Comparison of ENCODE assay signal across 8 mouse cellular contexts in genomic region chr11:109330706-109331393, GRCm38 (mm10). TPM values are rescaled to one million over a fixed set of nuclear protein-coding genes. Genes with fewer than 3 reads are reported as not detected.
DNase-seq lines count a peak whose midpoint lies in the region; ATAC-seq and TF ChIP-seq lines count a peak whose summit lies in the region.

No protein-coding gene starts in this region.

- WGBS in heart, embryonic 13.5 days: 32% methylated on average over 17 of the region's 17 CpGs
- 35% methylated on average over 17 of the region's 17 CpGs for WGBS in hindbrain, embryonic 15.5 days
- WGBS in midbrain, embryonic 14.5 days: 35% methylated on average over 17 of the region's 17 CpGs

- H3K9me3 ChIP-seq in heart, embryonic 13.5 days: no peaks in the 10 kb centered on the region
- no peaks in the 10 kb centered on the region for H3K9me3 ChIP-seq in E14TG2a.4 (ENCODE audit: low read length)
- no peaks in the 10 kb centered on the region for H3K9me3 ChIP-seq in hindbrain, embryonic 15.5 days
- no peaks in the 10 kb centered on the region for H3K9me3 ChIP-seq in midbrain, embryonic 14.5 days (ENCODE audit: control insufficient read depth, low read length)

- H3K4me3 ChIP-seq in heart, embryonic 13.5 days: peak overlapping the region; percentile 49
- peak overlapping the region; percentile 20; the same call in 1 of the 2 replicates for H3K4me3 ChIP-seq in E14TG2a.4 (replicated peaks; ENCODE audit: low read length)
- H3K4me3 ChIP-seq in hindbrain, embryonic 15.5 days: no peak overlapping the region
- H3K4me3 ChIP-seq in midbrain, embryonic 14.5 days (replicated peaks; ENCODE audit: low read depth, low read length): no peak overlapping the region

- H3K4me2 ChIP-seq in heart, embryonic 13.5 days: peak overlapping the region; percentile 72
- peak overlapping the region; percentile 41 for H3K4me2 ChIP-seq in hindbrain, embryonic 15.5 days
- peak overlapping the region; percentile 44 for H3K4me2 ChIP-seq in midbrain, embryonic 14.5 days (ENCODE audit: low read length)

- peaks cover 12% of the 10 kb centered on the region for H3K4me1 ChIP-seq in heart, embryonic 13.5 days
- H3K4me1 ChIP-seq in E14TG2a.4 (replicated peaks; ENCODE audit: low read depth, low read length): peaks cover 9% of the 10 kb centered on the region
- peaks cover 17% of the 10 kb centered on the region for H3K4me1 ChIP-seq in hindbrain, embryonic 15.5 days (replicated peaks)
- H3K4me1 ChIP-seq in midbrain, embryonic 14.5 days (ENCODE audit: control insufficient read depth, insufficient read depth, low read length): peaks cover 5% of the 10 kb centered on the region; the same call in 1 of the 2 replicates

- no peak overlapping the region for H3K27ac ChIP-seq in heart, embryonic 13.5 days (replicated peaks)
- no peak overlapping the region for H3K27ac ChIP-seq in hindbrain, embryonic 15.5 days (replicated peaks)
- H3K27ac ChIP-seq in midbrain, embryonic 14.5 days (replicated peaks; ENCODE audit: low read depth, low read length): no peak overlapping the region

- TF ChIP-seq CTCF in E14TG2a.4 (conservative IDR thresholded peaks at IDR 0.05; ENCODE audit: low read length): no peak

- H3K36me3 ChIP-seq in heart, embryonic 13.5 days: no peaks in the 10 kb centered on the region
- H3K36me3 ChIP-seq in E14TG2a.4 (ENCODE audit: insufficient read depth, low read length): no peaks in the 10 kb centered on the region
- no peaks in the 10 kb centered on the region for H3K36me3 ChIP-seq in hindbrain, embryonic 15.5 days
- H3K36me3 ChIP-seq in midbrain, embryonic 14.5 days (ENCODE audit: control insufficient read depth, insufficient read depth, low read length): no peaks in the 10 kb centered on the region

- no peak for ATAC-seq in heart, embryonic 13.5 days (ENCODE audit: extremely low read depth, insufficient number of reproducible peaks, low FRiP score, low TSS enrichment)
- peak; percentile 57; the same call in 1 of the 2 replicates for ATAC-seq in hindbrain, embryonic 15.5 days (ENCODE audit: low FRiP score, low read depth)
- peak; percentile 27; the same call in 1 of the 2 replicates for ATAC-seq in midbrain, embryonic 14.5 days (ENCODE audit: low FRiP score, low TSS enrichment)

- no peaks in the 10 kb centered on the region for H3K27me3 ChIP-seq in heart, embryonic 13.5 days (replicated peaks)
- H3K27me3 ChIP-seq in E14TG2a.4 (ENCODE audit: insufficient read depth, low read length): peaks cover 18% of the 10 kb centered on the region
- no peaks in the 10 kb centered on the region for H3K27me3 ChIP-seq in hindbrain, embryonic 15.5 days
- H3K27me3 ChIP-seq in midbrain, embryonic 14.5 days (ENCODE audit: control insufficient read depth, insufficient read depth, low read length): no peaks in the 10 kb centered on the region

- intact Hi-C loops in left cerebral cortex, postnatal 14 days (cut with DNase I): loop anchor here (5.0 to 10.0 kb wide), 2 partner anchors 91 to 534 kb away; no protein-coding TSS in a partner anchor

- no peak for DNase-seq in heart, adult 11 months
- no peak for DNase-seq in midbrain, embryonic 14.5 days
- no peak for DNase-seq in left cerebral cortex, adult 11 months (ENCODE audit: low spot score)
- no peak for DNase-seq in left cerebral cortex, postnatal 14 days (ENCODE audit: low spot score in 2 of 2)
- no peak for DNase-seq in urinary bladder, adult 18-20 months (ENCODE audit: low spot score in 2 of 2)

- H3K9ac ChIP-seq in heart, embryonic 13.5 days: no peak overlapping the region
- H3K9ac ChIP-seq in hindbrain, embryonic 15.5 days: no peak overlapping the region
- H3K9ac ChIP-seq in midbrain, embryonic 14.5 days (replicated peaks; ENCODE audit: low read length): no peak overlapping the region

RNA-seq across cellular contexts. Expression of gene Gna13, which starts 31.8 kb away (rescaled TPM):
- polyA plus RNA-seq in heart, embryonic 13.5 days (2015; fragmentation: Nextera tagmentation; extraction: Ambion mirVana): 17.8 and 18.6 TPM in 2 replicates
- 19.4 and 19.9 TPM in 2 replicates for polyA plus RNA-seq in hindbrain, embryonic 15.5 days (2015; fragmentation: Nextera tagmentation; extraction: Ambion mirVana)
- 16.4 and 21.7 TPM in 2 replicates for polyA plus RNA-seq in midbrain, embryonic 14.5 days (2014; fragmentation: Nextera tagmentation; extraction: Ambion mirVana)
- 10 to 100 TPM; 41.8 to 45.6 TPM for total RNA-seq in left cerebral cortex, postnatal 14 days (2021)

RNA-seq across cellular contexts. Expression of gene Rgs9, which starts 32.9 kb away (rescaled TPM):
- 0.60 and 0.64 TPM in 2 replicates for polyA plus RNA-seq in heart, embryonic 13.5 days (2015; fragmentation: Nextera tagmentation; extraction: Ambion mirVana)
- 11.8 and 12.4 TPM in 2 replicates for polyA plus RNA-seq in hindbrain, embryonic 15.5 days (2015; fragmentation: Nextera tagmentation; extraction: Ambion mirVana)
- 9.7 and 12.4 TPM in 2 replicates for polyA plus RNA-seq in midbrain, embryonic 14.5 days (2014; fragmentation: Nextera tagmentation; extraction: Ambion mirVana)
- total RNA-seq in left cerebral cortex, postnatal 14 days (2021): 10 to 100 TPM; 17.6 to 31.9 TPM

Comparison
In these comparisons a context has a peak if more than half of its experiments do, and no peak if none do; other contexts are left out.
1. H3K4me3 ChIP-seq: peak in heart, embryonic 13.5 days (single experiment) and E14TG2a.4 (single experiment); none in hindbrain, embryonic 15.5 days (single experiment) and midbrain, embryonic 14.5 days (single experiment).
2. Peak in every context shown above with its lines, with median percentiles within 50 percentile points of each other: H3K4me2 ChIP-seq.